Mouse (Mus musculus) hindbrain, embryonic 12.5 days (tissue): ENCODE measurements at regions not wholly inside any gene's neighbourhood (a gene's known extent, or its start where the extent isn't known, plus 50 kb on each side); places are given as distances from the start of the nearest gene placed in this dataset.

Source experiments
- ATAC-seq: fragments of 200-750 bp; cut with Nextera tagmentation; 2 replicates; pipeline ENCODE4 v1.8.0; 2017; ENCODE audit warnings: moderate TSS enrichment; ENCODE audit not compliant: low FRiP score
- H3K27ac ChIP-seq: fragments of 300-500 bp; sonication (generic); 2 replicates; pipeline ENCODE4 v1.5.1; 2016; ENCODE audit warnings: mild to moderate bottlenecking
- H3K27me3 ChIP-seq: fragments of 300-500 bp; sonication (generic); 2 replicates; pipeline ENCODE4 v1.6.1; 2016; ENCODE audit warnings: mild to moderate bottlenecking
- H3K36me3 ChIP-seq: fragments of 300-500 bp; sonication (generic); 2 replicates; pipeline ENCODE4 v1.6.1; 2016; ENCODE audit warnings: mild to moderate bottlenecking
- H3K4me1 ChIP-seq: fragments of 300-500 bp; sonication (generic); 2 replicates; pipeline ENCODE4 v1.6.1; 2016
- H3K4me2 ChIP-seq: fragments of 300-500 bp; sonication (generic); replicated peaks from 2 replicates; pipeline ENCODE4 v1.6.1; 2016; ENCODE audit warnings: mild to moderate bottlenecking
- H3K4me3 ChIP-seq: fragments of 300-500 bp; sonication (generic); 2 replicates; pipeline ENCODE4 v1.5.1; 2016; ENCODE audit warnings: mild to moderate bottlenecking
- H3K9ac ChIP-seq: fragments of 300-500 bp; sonication (generic); 2 replicates; pipeline ENCODE4 v1.6.1; 2016; ENCODE audit warnings: mild to moderate bottlenecking, moderate library complexity
- H3K9me3 ChIP-seq: fragments of 300-500 bp; sonication (generic); replicated peaks from 2 replicates; pipeline ENCODE4 v1.6.1; 2016; ENCODE audit warnings: mild to moderate bottlenecking
- WGBS: fragments of 180-500 bp; shearing (Covaris S2); methylation state at CpG from one replicate; pipeline ENCODE4 v1.1.7; 2016; 5-methylcytosine and 5-hydroxymethylcytosine counted together

DNA sequence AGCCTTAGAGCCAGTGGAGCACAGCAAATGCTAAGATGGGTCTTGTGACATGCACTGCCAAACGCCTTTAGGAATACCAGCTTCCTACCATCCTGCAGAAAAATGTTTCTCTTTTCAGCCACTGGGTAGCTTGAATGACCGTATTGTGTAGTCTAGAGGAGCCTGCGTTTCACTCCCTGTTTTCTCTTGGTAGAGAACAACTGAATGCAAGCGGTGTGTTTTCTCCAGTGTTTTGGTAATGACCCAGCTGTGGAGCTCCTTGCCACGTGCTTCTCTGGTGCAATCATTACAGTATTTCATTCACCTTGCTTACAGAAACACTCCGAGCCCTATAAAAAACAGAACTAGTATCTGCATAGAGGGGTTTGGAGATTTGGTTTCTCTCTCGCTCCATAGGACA is 193.5 kb downstream of the Rdh14 start:
- Histone ChIP-seq H3K4me3 (no peak overlapping the region), H3K27me3 (no peaks in the 10 kb centered on the region), H3K4me1 (no peaks in the 10 kb centered on the region), H3K9me3 (no peaks in the 10 kb centered on the region), H3K36me3 (no peaks in the 10 kb centered on the region), H3K27ac (no peak overlapping the region), H3K9ac (no peak overlapping the region), H3K4me2 (no peak overlapping the region)
- ATAC-seq = no peak
- 57% methylated on average over 7 of the region's 7 CpGs for WGBS

DNA sequence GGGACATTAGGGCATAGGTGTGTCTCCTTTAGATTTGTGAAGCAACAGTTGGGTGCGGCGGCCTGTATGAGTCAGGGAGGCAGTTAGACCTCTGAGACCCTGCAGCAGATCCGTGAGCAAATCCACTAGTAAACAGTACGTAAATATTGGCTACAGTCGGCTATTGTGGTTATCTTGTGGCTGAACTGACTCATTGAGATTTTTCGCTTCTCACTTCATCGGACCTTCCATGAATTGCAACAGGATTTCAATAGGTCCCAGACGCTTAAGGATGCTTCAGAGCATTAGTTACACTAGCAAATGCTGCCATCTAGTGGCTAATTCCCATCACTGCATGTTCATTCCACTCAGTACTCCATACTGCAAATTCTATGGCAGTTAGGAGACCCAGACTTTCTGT is 199.0 kb downstream of the Rdh14 start:
- Histone ChIP-seq H3K27ac (no peak overlapping the region), H3K4me1 (no peaks in the 10 kb centered on the region), H3K9me3 (no peaks in the 10 kb centered on the region), H3K36me3 (no peaks in the 10 kb centered on the region), H3K4me3 (no peak overlapping the region), H3K4me2 (no peak overlapping the region), H3K27me3 (no peaks in the 10 kb centered on the region), H3K9ac (no peak overlapping the region)
- ATAC-seq = peak; percentile 92
- 40% methylated on average over 8 of the region's 8 CpGs for WGBS

GRCm38 (mm10) chr12:10597976-10598746 is 207.6 kb downstream of the Rdh14 start:
- Histone ChIP-seq H3K9me3 (no peaks in the 10 kb centered on the region), H3K9ac (no peak overlapping the region), H3K4me2 (no peak overlapping the region), H3K4me1 (no peaks in the 10 kb centered on the region), H3K27ac (no peak overlapping the region), H3K4me3 (no peak overlapping the region), H3K36me3 (no peaks in the 10 kb centered on the region), H3K27me3 (no peaks in the 10 kb centered on the region)
- ATAC-seq = peak; percentile 67; the same call in 1 of the 2 replicates
- WGBS = 18% methylated on average over 7 of the region's 7 CpGs

DNA sequence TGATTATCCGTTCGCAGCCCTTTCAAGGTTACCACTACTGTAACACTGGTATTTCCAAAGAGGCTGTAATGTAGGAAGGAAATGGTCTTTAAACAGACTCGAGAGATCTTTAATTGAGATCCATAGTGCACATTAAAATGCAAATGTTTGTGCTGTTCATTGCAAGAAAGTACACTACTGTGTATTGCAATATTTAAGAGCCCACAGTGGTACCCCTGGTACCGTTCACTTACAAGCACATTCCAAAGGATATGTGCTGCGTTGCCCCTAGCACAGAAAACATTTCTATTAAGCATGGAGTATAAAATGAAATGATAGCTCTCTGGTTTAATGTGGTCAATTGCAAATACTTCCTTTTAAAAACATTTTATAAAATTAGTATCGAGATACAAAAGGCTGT is 209.5 kb downstream of the Rdh14 start:
- Histone ChIP-seq H3K9ac (no peak overlapping the region), H3K4me2 (no peak overlapping the region), H3K27ac (no peak overlapping the region), H3K36me3 (no peaks in the 10 kb centered on the region), H3K4me1 (no peaks in the 10 kb centered on the region), H3K9me3 (no peaks in the 10 kb centered on the region), H3K4me3 (no peak overlapping the region), H3K27me3 (no peaks in the 10 kb centered on the region)
- ATAC-seq = no peak
- 81% methylated on average over 6 of the region's 6 CpGs for WGBS

DNA sequence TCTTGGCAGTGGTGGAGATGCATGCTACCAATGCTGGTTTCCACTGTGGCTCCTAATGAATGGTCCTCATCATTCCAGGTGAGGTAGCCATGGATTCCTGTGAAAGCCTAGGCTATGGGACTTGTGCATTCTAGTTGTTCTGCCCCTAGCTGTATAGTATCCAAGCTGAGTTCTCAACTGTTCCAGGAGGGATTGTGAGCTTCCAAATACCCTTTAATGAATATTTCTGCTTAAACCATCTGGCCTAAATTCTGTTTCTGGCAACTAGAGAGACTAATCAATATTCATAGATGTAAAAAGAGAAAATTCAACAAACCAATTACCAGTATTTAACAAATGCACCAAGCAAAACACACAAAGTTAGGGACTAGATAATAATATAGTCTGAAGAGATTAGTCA is 227.7 kb downstream of the Rdh14 start:
- H3K4me3 ChIP-seq = no peak overlapping the region
- no peaks in the 10 kb centered on the region for H3K27me3 ChIP-seq
- no peak overlapping the region for H3K9ac ChIP-seq
- no peak overlapping the region for H3K27ac ChIP-seq
- ATAC-seq = no peak
- H3K9me3 ChIP-seq = no peaks in the 10 kb centered on the region
- H3K4me2 ChIP-seq = no peak overlapping the region
- H3K36me3 ChIP-seq = no peaks in the 10 kb centered on the region
- no peaks in the 10 kb centered on the region for H3K4me1 ChIP-seq

DNA sequence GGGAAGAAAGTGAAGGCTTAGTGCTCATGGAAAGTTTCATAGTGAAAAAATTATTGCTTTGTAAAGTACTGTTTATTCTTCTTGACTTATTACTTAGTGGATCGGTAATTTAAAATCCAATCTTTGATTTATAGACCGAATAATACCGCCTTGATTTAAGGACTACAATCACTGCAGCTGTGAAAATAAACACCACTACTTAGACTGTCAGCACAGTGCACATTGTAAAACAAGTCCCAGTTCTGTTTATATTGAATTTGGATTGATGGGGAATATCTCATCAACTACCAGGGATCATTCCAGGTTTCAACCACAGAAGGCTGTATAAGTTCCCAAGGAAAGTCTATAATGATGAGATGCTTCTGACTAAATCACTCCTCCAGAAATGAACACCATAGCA is 230.0 kb downstream of the Rdh14 start:
- WGBS = 84% methylated on average over 3 of the region's 3 CpGs
- H3K27ac ChIP-seq = no peak overlapping the region
- no peak for ATAC-seq

GRCm38 (mm10) chr12:10638591-10638990 is 248.0 kb downstream of the Rdh14 start:
- no peak overlapping the region for H3K4me3 ChIP-seq
- ATAC-seq = no peak
- H3K27me3 ChIP-seq = no peaks in the 10 kb centered on the region
- no peak overlapping the region for H3K9ac ChIP-seq
- H3K4me2 ChIP-seq = no peak overlapping the region
- no peaks in the 10 kb centered on the region for H3K36me3 ChIP-seq
- 87% methylated on average over 3 of the region's 3 CpGs for WGBS
- H3K9me3 ChIP-seq = no peaks in the 10 kb centered on the region
- H3K4me1 ChIP-seq = no peaks in the 10 kb centered on the region
- no peak overlapping the region for H3K27ac ChIP-seq

More for the DNA sequence above, 230.0 kb downstream of the Rdh14 start:
- Histone ChIP-seq H3K4me3 (no peak overlapping the region), H3K9me3 (no peaks in the 10 kb centered on the region), H3K27me3 (no peaks in the 10 kb centered on the region), H3K9ac (no peak overlapping the region), H3K4me1 (no peaks in the 10 kb centered on the region), H3K36me3 (no peaks in the 10 kb centered on the region), H3K4me2 (no peak overlapping the region)

- Histone ChIP-seq H3K9me3 (no peaks in the 10 kb centered on the region), H3K4me3 (no peak overlapping the region), H3K4me2 (no peak overlapping the region), H3K36me3 (no peaks in the 10 kb centered on the region), H3K27me3 (no peaks in the 10 kb centered on the region), H3K9ac (no peak overlapping the region), H3K4me1 (no peaks in the 10 kb centered on the region), H3K27ac (no peak overlapping the region)
- WGBS = 92% methylated on average over 6 of the region's 6 CpGs
- no peak for ATAC-seq
Observed at GRCm38 (mm10) chr12:10654466-10655184, 264.1 kb downstream of the Rdh14 start.

GRCm38 (mm10) chr12:10655185-10655544 is 264.6 kb downstream of the Rdh14 start:
- no peaks in the 10 kb centered on the region for H3K9me3 ChIP-seq
- H3K9ac ChIP-seq = no peak overlapping the region
- H3K27ac ChIP-seq = no peak overlapping the region
- H3K4me3 ChIP-seq = no peak overlapping the region
- H3K4me1 ChIP-seq = no peaks in the 10 kb centered on the region
- no peak overlapping the region for H3K4me2 ChIP-seq
- no peak for ATAC-seq
- H3K36me3 ChIP-seq = no peaks in the 10 kb centered on the region
- H3K27me3 ChIP-seq = no peaks in the 10 kb centered on the region

DNA sequence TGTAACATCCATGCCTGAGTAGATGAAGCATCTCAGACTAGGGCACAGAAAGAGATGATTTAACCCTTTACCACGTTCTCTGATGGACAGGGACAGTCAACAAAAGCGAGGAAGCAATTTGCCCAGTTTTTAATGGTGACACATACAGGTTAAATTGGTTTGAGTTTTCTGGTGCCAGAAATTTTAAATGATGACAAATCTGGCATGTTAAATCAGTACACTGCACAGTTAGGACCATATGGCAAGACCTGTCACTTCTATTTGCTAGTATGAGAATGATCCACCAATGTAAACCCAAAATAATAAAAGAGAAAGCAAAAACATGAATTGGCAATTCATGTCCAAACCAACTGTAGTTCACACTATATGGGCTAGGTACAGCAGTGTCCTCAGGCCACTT is 268.3 kb downstream of the Rdh14 start:
- no peaks in the 10 kb centered on the region for H3K27me3 ChIP-seq
- no peak overlapping the region for H3K9ac ChIP-seq
- H3K4me1 ChIP-seq = no peaks in the 10 kb centered on the region
- WGBS = 66% methylated on average over 2 of the region's 2 CpGs
- H3K4me3 ChIP-seq = no peak overlapping the region
- H3K36me3 ChIP-seq = no peaks in the 10 kb centered on the region
- ATAC-seq = no peak
- no peaks in the 10 kb centered on the region for H3K9me3 ChIP-seq
- H3K27ac ChIP-seq = no peak overlapping the region
- H3K4me2 ChIP-seq = no peak overlapping the region

GRCm38 (mm10) chr12:10686747-10687146 is 296.2 kb downstream of the Rdh14 start:
- Histone ChIP-seq H3K9ac (no peak overlapping the region), H3K27ac (no peak overlapping the region), H3K4me2 (no peak overlapping the region), H3K4me3 (no peak overlapping the region), H3K4me1 (no peaks in the 10 kb centered on the region), H3K36me3 (no peaks in the 10 kb centered on the region), H3K27me3 (no peaks in the 10 kb centered on the region), H3K9me3 (no peaks in the 10 kb centered on the region)
- ATAC-seq = peak; percentile 78
- 78% methylated on average over 4 of the region's 4 CpGs for WGBS
